Mouse (Mus musculus) neural tube, embryonic 12.5 days (tissue): ENCODE data around the gene Ifne. TPM values are rescaled to one million over a fixed set of nuclear protein-coding genes. Genes with fewer than 3 reads are reported as not detected.

Source experiments
- microRNA counts: library from miRNA; unstranded; fragments of <30 nt; microRNA quantifications from one replicate; lab custom pipeline; 2017
- microRNA-seq: library from miRNA; unstranded; fragments of <30 nt; microRNA quantifications from one replicate; pipeline ENCODE4, GENCODE M21; 2017
- polyA plus RNA-seq: library from polyadenylated mRNA; unstranded; fragments of >200 nt; fragmentation: Nextera tagmentation; extraction: Ambion mirVana; gene quantifications from 2 replicates; pipeline ENCODE4 v1.2.1, GENCODE M21; 2016

Ifne gene
- polyA plus RNA-seq, 1 experiment from 2014 or later, result not detected

MicroRNAs within 50 kb of the gene (microRNA counts, 519-probe panel; counts per million panel counts)
- 342 counts per million, percentile 67 among the panel's probes with 10 or more counts for microRNA mmu-miR-31 (lab: Ali Mortazavi, UCI)

Small RNA genes lying within 50 kb of the gene (microRNA-seq; reads per million reads assigned to microRNA genes)
- 35.0 reads per million, percentile 38 among the genes with 10 or more reads in this experiment for gene Mir31

Other genes starting within 250 kb of the Ifne start
- gene C87499, start 245.8 kb downstream of the Ifne start, polyA plus RNA-seq, result not detected in 2 replicates
- gene Ifna13, start 235.7 kb downstream of the Ifne start, polyA plus RNA-seq, result not detected in 2 replicates
- gene Ifna16, start 203.3 kb downstream of the Ifne start, polyA plus RNA-seq, result not detected in 2 replicates
- not detected in 2 replicates for gene Ifna2, start 196.3 kb downstream of the Ifne start, polyA plus RNA-seq
- gene Ifnab, start 188.8 kb downstream of the Ifne start, polyA plus RNA-seq, result not detected in 2 replicates
- 1.6 and 2.0 TPM in 2 replicates for gene Gm26566, start 158.4 kb downstream of the Ifne start, polyA plus RNA-seq
- gene Klhl9, start 157.7 kb downstream of the Ifne start, polyA plus RNA-seq, result 127 and 132 TPM in 2 replicates
- not detected in 2 replicates for gene Gm13271, start 125.3 kb downstream of the Ifne start, polyA plus RNA-seq
- gene Gm13283, start 120.1 kb downstream of the Ifne start, polyA plus RNA-seq, result 0.32 and 0.46 TPM in 2 replicates
- 0.22 TPM in 1 of 2 replicates, not detected in the other for gene Gm13290, start 106.4 kb downstream of the Ifne start, polyA plus RNA-seq
- gene Gm13289, start 103.3 kb downstream of the Ifne start, polyA plus RNA-seq, result not detected in 2 replicates
- not detected in 2 replicates for gene Gm13272, start 100.4 kb downstream of the Ifne start, polyA plus RNA-seq
- gene Ifnz, start 98.1 kb downstream of the Ifne start, polyA plus RNA-seq, result not detected in 2 replicates
- gene Gm13276, start 94.5 kb downstream of the Ifne start, polyA plus RNA-seq, result not detected in 2 replicates
- not detected in 2 replicates for gene Gm13277, start 91.6 kb downstream of the Ifne start, polyA plus RNA-seq
- not detected in 2 replicates for gene Gm13278, start 88.7 kb downstream of the Ifne start, polyA plus RNA-seq
- not detected in 2 replicates for gene Gm13275, start 85.7 kb downstream of the Ifne start, polyA plus RNA-seq
- gene Gm13279, start 82.8 kb downstream of the Ifne start, polyA plus RNA-seq, result not detected in 2 replicates
- gene Gm13285, start 80.5 kb downstream of the Ifne start, polyA plus RNA-seq, result 0.58 and 0.77 TPM in 2 replicates
- not detected in 2 replicates for gene Gm13287, start 76.9 kb downstream of the Ifne start, polyA plus RNA-seq
- gene Gm13288, start 74.7 kb downstream of the Ifne start, polyA plus RNA-seq, result not detected in 2 replicates
- not detected in 2 replicates for gene Ifna7, start 64.0 kb downstream of the Ifne start, polyA plus RNA-seq
- gene Ifna11, start 60.2 kb downstream of the Ifne start, polyA plus RNA-seq, result not detected in 2 replicates
- gene Ifna6, start 52.8 kb downstream of the Ifne start, polyA plus RNA-seq, result not detected in 2 replicates
- not detected in 2 replicates for gene Ifna5, start 44.7 kb downstream of the Ifne start, polyA plus RNA-seq
- not detected in 2 replicates for gene Ifna4, start 38.3 kb downstream of the Ifne start, polyA plus RNA-seq
- gene Ifna1, start 30.1 kb downstream of the Ifne start, polyA plus RNA-seq, result not detected in 2 replicates